Mouse (Mus musculus): ENCODE data around the gene Dpm3. TPM values are rescaled to one million over a fixed set of nuclear protein-coding genes. Genes with fewer than 3 reads are reported as not detected.

Gene Dpm3
- polyA plus RNA-seq, 1 experiment, result 146 TPM

- TF ChIP-seq GATA1 (IDR thresholded peaks at IDR 0.05; ENCODE audit: low read length), result no peak
These were observed 18.9 kb downstream of the Dpm3 start for GRCm38 (mm10) chr3:89278107-89278506.

GRCm38 (mm10) chr3:89278643-89279042, 19.5 kb downstream of the Dpm3 start:
- no peak for TF ChIP-seq GATA1 (IDR thresholded peaks at IDR 0.05; ENCODE audit: low read length)

GRCm38 (mm10) chr3:89279153-89279890, 20.2 kb downstream of the Dpm3 start:
- no peak for TF ChIP-seq GATA1 (IDR thresholded peaks at IDR 0.05; ENCODE audit: low read length)

GRCm38 (mm10) chr3:89280050-89280605, 21.0 kb downstream of the Dpm3 start:
- no peak for TF ChIP-seq GATA1 (IDR thresholded peaks at IDR 0.05; ENCODE audit: low read length)

GRCm38 (mm10) chr3:89280606-89281511, 21.7 kb downstream of the Dpm3 start, which contains the start of gene Efna1:
TSS of gene Efna1 (minus strand) at chr3:89281142.
- TF ChIP-seq GATA1 (IDR thresholded peaks at IDR 0.05; ENCODE audit: low read length), result no peak

GRCm38 (mm10) chr3:89281579-89282290, 22.6 kb downstream of the Dpm3 start:
- no peak for TF ChIP-seq GATA1 (IDR thresholded peaks at IDR 0.05; ENCODE audit: low read length)

- TF ChIP-seq GATA1 (IDR thresholded peaks at IDR 0.05; ENCODE audit: low read length), result no peak
These were observed 23.1 kb downstream of the Dpm3 start for GRCm38 (mm10) chr3:89282291-89282643.

GRCm38 (mm10) chr3:89284261-89284660, 25.1 kb downstream of the Dpm3 start:
- no peak for TF ChIP-seq GATA1 (IDR thresholded peaks at IDR 0.05; ENCODE audit: low read length)

GRCm38 (mm10) chr3:89285526-89285925, 26.4 kb downstream of the Dpm3 start:
- no peak for TF ChIP-seq GATA1 (IDR thresholded peaks at IDR 0.05; ENCODE audit: low read length)

- TF ChIP-seq GATA1 (IDR thresholded peaks at IDR 0.05; ENCODE audit: low read length), result no peak
These were observed 28.1 kb downstream of the Dpm3 start for GRCm38 (mm10) chr3:89287286-89287685.

- no peak for TF ChIP-seq GATA1 (IDR thresholded peaks at IDR 0.05; ENCODE audit: low read length)
These were observed 29.4 kb downstream of the Dpm3 start for GRCm38 (mm10) chr3:89288503-89288928.

- no peak for TF ChIP-seq GATA1 (IDR thresholded peaks at IDR 0.05; ENCODE audit: low read length)
These were observed 32.7 kb downstream of the Dpm3 start for GRCm38 (mm10) chr3:89291874-89292273.

GRCm38 (mm10) chr3:89292303-89292702, 33.1 kb downstream of the Dpm3 start:
- no peak for TF ChIP-seq GATA1 (IDR thresholded peaks at IDR 0.05; ENCODE audit: low read length)

GRCm38 (mm10) chr3:89293247-89293918, 34.2 kb downstream of the Dpm3 start:
- TF ChIP-seq GATA1 (IDR thresholded peaks at IDR 0.05; ENCODE audit: low read length), result no peak

GRCm38 (mm10) chr3:89294195-89294594, 35.0 kb downstream of the Dpm3 start:
- TF ChIP-seq GATA1 (IDR thresholded peaks at IDR 0.05; ENCODE audit: low read length), result no peak

All from G1E-ER4 (cell line).